Mouse (Mus musculus) heart, postnatal 0 days (tissue): ENCODE measurements at regions not wholly inside any gene's neighbourhood (a gene's known extent, or its start where the extent isn't known, plus 50 kb on each side); places are given as distances from the start of the nearest gene placed in this dataset.

Source experiments
- ATAC-seq: fragments of 200-750 bp; cut with Nextera tagmentation; 2 replicates; pipeline ENCODE4 v1.8.0; 2017; ENCODE audit warnings: low read depth, moderate number of reproducible peaks, moderate library complexity; ENCODE audit not compliant: insufficient read depth
- DNase-seq: peaks from one replicate; pipeline ENCODE4 v3.0.0-alpha.2; 2016; ENCODE audit warnings: low spot score
- H3K27ac ChIP-seq: fragments of 300-500 bp; sonication (generic); 2 replicates; pipeline ENCODE4 v1.5.1; 2014; ENCODE audit warnings: low read depth, mild to moderate bottlenecking
- H3K27me3 ChIP-seq: fragments of 300-500 bp; sonication (generic); 2 replicates; pipeline ENCODE4 v1.6.1; 2014; ENCODE audit warnings: low read length, mixed read lengths; ENCODE audit not compliant: control insufficient read depth, insufficient read depth
- H3K36me3 ChIP-seq: fragments of 300-500 bp; sonication (generic); replicated peaks from 2 replicates; pipeline ENCODE4 v1.6.1; 2014; ENCODE audit warnings: low read length, mixed read lengths; ENCODE audit not compliant: control insufficient read depth, insufficient read depth
- H3K4me1 ChIP-seq: fragments of 300-500 bp; sonication (generic); 2 replicates; pipeline ENCODE4 v1.6.1; 2014; ENCODE audit warnings: antibody characterized with exemption; ENCODE audit not compliant: control insufficient read depth, insufficient read depth
- H3K4me2 ChIP-seq: fragments of 300-500 bp; sonication (generic); 2 replicates; pipeline ENCODE4 v1.6.1; 2014; ENCODE audit warnings: low read depth, mild to moderate bottlenecking, low read length, moderate library complexity
- H3K4me3 ChIP-seq: fragments of 300-500 bp; sonication (generic); 2 replicates; pipeline ENCODE4 v1.5.1; 2014; ENCODE audit warnings: low read depth, low read length
- H3K9ac ChIP-seq: fragments of 300-500 bp; sonication (generic); replicated peaks from 2 replicates; pipeline ENCODE4 v1.6.1; 2014; ENCODE audit warnings: low read depth, low read length, mixed read lengths
- H3K9me3 ChIP-seq: fragments of 300-500 bp; sonication (generic); replicated peaks from 2 replicates; pipeline ENCODE4 v1.6.1; 2016; ENCODE audit warnings: low read length; ENCODE audit not compliant: control insufficient read depth
- CTCF ChIP-seq: IDR thresholded peaks from 2 replicates; pipeline ENCODE4 v1.5.1; 2016; ENCODE audit warnings: antibody characterized with exemption, control low read depth, low read depth
- EP300 ChIP-seq: IDR thresholded peaks from 2 replicates; pipeline ENCODE4 v1.6.1; 2016; ENCODE audit warnings: antibody characterized with exemption, low read depth
- WGBS: fragments of 180-500 bp; shearing (Covaris S2); extraction: QIAGEN DNeasy Blood & Tissue Kit; methylation state at CpG from one replicate; pipeline ENCODE4 v1.1.7; 2014; 5-methylcytosine and 5-hydroxymethylcytosine counted together

DNA sequence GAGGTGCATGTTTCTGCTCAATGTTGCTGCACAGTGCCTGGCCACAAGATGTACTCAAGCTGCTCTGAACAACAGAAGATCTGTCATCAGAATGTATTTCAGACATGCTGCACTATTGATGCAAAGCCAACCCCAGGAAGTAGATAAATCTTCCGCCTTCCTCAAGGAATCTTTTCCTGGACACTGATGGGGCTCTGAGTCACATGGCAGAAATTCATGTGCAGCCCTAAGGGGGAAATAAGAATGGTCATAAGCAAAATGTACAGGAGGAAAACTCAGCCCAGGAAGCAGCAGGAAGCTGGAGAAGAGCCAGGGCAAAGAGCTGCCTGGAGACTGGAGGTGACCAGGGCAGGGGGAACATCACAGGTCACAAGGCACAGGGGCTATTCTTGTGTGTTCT, 235.5 kb downstream of the Wnt5a start:
- no peak overlapping the region for H3K27ac ChIP-seq
- WGBS, result 45% methylated on average over 1 of the region's 1 CpGs

DNA sequence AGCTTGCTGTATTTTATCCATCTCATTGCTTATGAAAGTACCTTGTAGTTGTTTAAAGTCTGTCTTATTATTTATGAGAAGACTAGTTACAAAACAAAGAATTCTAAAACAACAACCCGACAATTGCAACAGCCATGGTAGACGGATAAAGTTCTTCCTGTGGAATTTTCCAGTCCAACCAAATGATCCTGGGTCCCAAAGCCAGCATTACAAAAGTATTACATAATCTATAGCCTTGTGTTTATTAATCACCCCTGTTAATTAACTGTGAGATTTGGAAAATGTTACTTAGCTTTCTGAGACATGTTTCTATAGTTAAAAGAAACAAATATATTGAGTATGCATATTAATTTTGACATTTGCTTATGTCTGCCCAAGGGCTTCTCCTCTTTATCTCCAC, 236.9 kb downstream of the Wnt5a start:
- no peak for ATAC-seq
- WGBS, result 58% methylated on average over 2 of the region's 2 CpGs
- no peaks in the 10 kb centered on the region for H3K4me1 ChIP-seq

More for the DNA sequence above, 235.5 kb downstream of the Wnt5a start:
- H3K9ac ChIP-seq, result no peak overlapping the region
- no peaks in the 10 kb centered on the region for H3K4me1 ChIP-seq
- no peak overlapping the region for H3K4me3 ChIP-seq
- no peak for TF ChIP-seq CTCF
- TF ChIP-seq EP300, result no peak
- H3K9me3 ChIP-seq, result no peaks in the 10 kb centered on the region
- no peaks in the 10 kb centered on the region for H3K36me3 ChIP-seq
- ATAC-seq (no peak), DNase-seq (no peak)
- H3K27me3 ChIP-seq, result no peaks in the 10 kb centered on the region
- H3K4me2 ChIP-seq, result no peak overlapping the region

GRCm38 (mm10) chr14:28743673-28744072, 239.1 kb downstream of the Wnt5a start:
- no peaks in the 10 kb centered on the region for H3K27me3 ChIP-seq
- TF ChIP-seq EP300 (no peak), CTCF (no peak)
- ATAC-seq (no peak), DNase-seq (no peak)
- H3K36me3 ChIP-seq, result no peaks in the 10 kb centered on the region
- H3K9ac ChIP-seq, result no peak overlapping the region
- H3K9me3 ChIP-seq, result no peaks in the 10 kb centered on the region
- H3K4me3 ChIP-seq, result no peak overlapping the region
- WGBS, result 69% methylated on average over 4 of the region's 4 CpGs
- H3K4me1 ChIP-seq, result no peaks in the 10 kb centered on the region
- no peak overlapping the region for H3K4me2 ChIP-seq
- H3K27ac ChIP-seq, result no peak overlapping the region

More for the DNA sequence above, 236.9 kb downstream of the Wnt5a start:
- Histone ChIP-seq H3K4me2 (no peak overlapping the region), H3K9me3 (no peaks in the 10 kb centered on the region), H3K9ac (no peak overlapping the region), H3K27me3 (no peaks in the 10 kb centered on the region), H3K36me3 (no peaks in the 10 kb centered on the region), H3K27ac (no peak overlapping the region), H3K4me3 (no peak overlapping the region)
- no peak for TF ChIP-seq CTCF
- no peak for TF ChIP-seq EP300
- DNase-seq, result no peak

DNA sequence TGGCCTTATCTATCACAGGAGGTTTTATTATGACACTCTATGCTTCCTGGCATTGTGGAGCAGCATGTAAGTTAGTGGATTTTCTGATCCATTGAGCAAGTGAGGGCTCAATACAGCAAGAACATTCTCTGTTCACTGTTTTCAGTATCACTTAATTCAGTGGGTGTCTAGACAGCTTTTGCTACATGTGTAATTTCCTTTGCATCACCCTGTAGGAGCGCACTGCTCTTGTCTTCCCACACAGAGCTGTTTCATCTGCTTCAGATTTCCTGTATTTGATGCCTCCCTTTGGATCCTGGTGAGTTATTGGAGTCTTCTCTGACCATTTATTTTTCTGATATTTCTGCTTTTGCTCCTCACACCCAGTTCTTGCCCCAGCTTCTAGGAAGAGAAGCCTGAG, 245.8 kb downstream of the Wnt5a start:
- 74% methylated on average over 1 of the region's 1 CpGs for WGBS
- Histone ChIP-seq H3K4me1 (no peaks in the 10 kb centered on the region), H3K9ac (no peak overlapping the region), H3K9me3 (no peaks in the 10 kb centered on the region), H3K36me3 (no peaks in the 10 kb centered on the region), H3K4me2 (no peak overlapping the region), H3K4me3 (no peak overlapping the region), H3K27ac (no peak overlapping the region), H3K27me3 (no peaks in the 10 kb centered on the region)
- TF ChIP-seq CTCF (no peak), EP300 (no peak)
- ATAC-seq, result no peak
- no peak for DNase-seq

GRCm38 (mm10) chr14:28765201-28765600, 252.8 kb upstream of the Lrtm1 start:
- DNase-seq (no peak), ATAC-seq (no peak)
- Histone ChIP-seq H3K9me3 (no peaks in the 10 kb centered on the region), H3K4me2 (no peak overlapping the region), H3K27ac (no peak overlapping the region), H3K36me3 (no peaks in the 10 kb centered on the region), H3K9ac (no peak overlapping the region), H3K4me3 (no peak overlapping the region), H3K27me3 (no peaks in the 10 kb centered on the region), H3K4me1 (no peaks in the 10 kb centered on the region)
- 54% methylated on average over 1 of the region's 1 CpGs for WGBS
- TF ChIP-seq CTCF, result no peak
- no peak for TF ChIP-seq EP300

DNA sequence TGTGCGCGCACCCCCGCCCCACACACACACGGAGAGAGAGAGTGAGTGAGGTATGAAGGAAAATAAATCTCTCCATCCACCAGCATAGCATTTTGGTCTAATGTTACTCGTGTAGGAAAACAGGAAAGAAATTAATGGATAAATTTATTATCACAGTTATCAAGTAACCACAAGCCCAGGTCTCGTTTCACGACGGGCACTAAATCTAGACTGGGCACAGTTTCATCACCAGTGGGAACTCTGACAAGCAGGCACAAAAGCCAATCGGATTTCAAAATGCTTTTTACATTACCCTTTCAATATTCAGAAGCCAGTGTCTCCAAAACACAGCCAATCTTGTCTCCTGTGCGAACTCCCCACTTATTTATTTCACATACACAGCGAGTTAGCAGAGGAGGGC, 244.9 kb upstream of the Lrtm1 start:
- Histone ChIP-seq H3K4me2 (no peak overlapping the region), H3K9me3 (no peaks in the 10 kb centered on the region), H3K36me3 (no peaks in the 10 kb centered on the region), H3K4me3 (no peak overlapping the region), H3K27ac (no peak overlapping the region), H3K4me1 (no peaks in the 10 kb centered on the region), H3K9ac (no peak overlapping the region), H3K27me3 (no peaks in the 10 kb centered on the region)
- ATAC-seq, result no peak
- WGBS, result 83% methylated on average over 11 of the region's 11 CpGs
- TF ChIP-seq CTCF (no peak), EP300 (no peak)
- no peak for DNase-seq
